Mouse (Mus musculus): Measurements from ENCODE around the gene Ythdf1. TPM values are rescaled to one million over a fixed set of nuclear protein-coding genes. Genes with fewer than 3 reads are reported as not detected.

Gene Ythdf1
- polyA plus RNA-seq, 1 experiment from 2014 or later: 50.7 TPM

DNA sequence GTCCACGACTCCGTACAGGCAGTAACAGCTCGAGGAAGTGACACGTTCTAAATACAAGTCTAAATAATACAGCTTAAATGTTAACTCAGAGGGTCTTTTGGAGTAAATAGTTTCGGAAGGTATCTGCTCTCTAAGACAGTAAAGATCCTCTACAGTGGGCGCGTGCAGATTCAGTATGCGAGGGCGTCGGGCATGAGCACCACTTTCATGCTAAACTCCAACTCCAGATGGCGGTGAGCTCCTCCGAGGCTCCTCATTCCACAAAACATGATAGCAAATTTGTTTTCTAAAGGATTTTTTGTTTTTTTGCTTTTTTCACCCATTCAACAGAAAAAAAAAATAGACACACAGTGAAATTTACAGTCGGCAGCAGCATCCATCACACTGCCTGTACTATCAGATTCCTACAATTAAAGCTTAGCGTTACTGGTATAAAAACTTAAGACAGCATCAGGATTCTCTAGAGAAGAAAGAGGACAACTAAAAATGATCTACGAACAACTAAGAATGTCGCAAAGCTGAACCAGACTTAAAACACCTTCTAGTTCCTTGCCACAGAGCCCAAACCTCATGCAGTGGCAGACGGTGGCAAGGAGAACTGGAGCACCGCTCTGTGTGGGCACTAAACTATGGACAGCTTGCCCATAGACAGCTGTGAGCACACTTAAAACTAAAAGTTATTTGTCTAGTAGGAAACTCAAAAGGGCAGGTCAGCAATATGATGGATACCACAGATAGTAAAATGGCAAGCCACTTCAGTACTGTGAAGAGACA lies 16.1 kb downstream of the Ythdf1 start:
- no peak for ATAC-seq (ENCODE audit: low read depth)
- no peak overlapping the region for H3K4me3 ChIP-seq
- H3K4me1 ChIP-seq (replicated peaks): peaks cover 16% of the 10 kb centered on the region
- H3K27ac ChIP-seq (replicated peaks): no peak overlapping the region
- H3K9ac ChIP-seq: no peak overlapping the region
- H3K36me3 ChIP-seq: peaks cover 34% of the 10 kb centered on the region
- no peaks in the 10 kb centered on the region for H3K9me3 ChIP-seq
- H3K4me2 ChIP-seq: no peak overlapping the region
- WGBS: 91% methylated on average over 18 of the region's 18 CpGs
- H3K27me3 ChIP-seq: no peaks in the 10 kb centered on the region

DNA sequence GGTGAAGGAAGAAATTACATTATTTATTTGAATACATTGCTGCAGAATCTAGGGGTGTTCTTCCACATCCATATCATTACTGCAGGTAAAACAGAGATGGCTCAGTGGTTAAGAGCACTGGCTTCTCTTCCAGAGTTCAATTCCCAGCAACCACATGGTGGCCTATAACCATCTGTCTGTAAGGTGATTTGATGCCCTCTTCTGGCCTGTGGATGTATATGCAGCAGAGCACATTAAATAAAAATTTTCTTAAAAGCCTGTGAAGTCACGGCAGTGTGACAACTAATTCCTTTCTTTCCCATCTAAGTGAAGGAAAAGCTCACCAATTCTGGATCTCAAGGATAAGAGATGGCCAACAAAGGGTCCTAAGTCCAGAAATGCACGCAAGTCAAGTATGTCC lies 18.7 kb downstream of the Ythdf1 start:
- Histone ChIP-seq H3K9me3 (no peaks in the 10 kb centered on the region), H3K4me2 (no peak overlapping the region), H3K27ac (replicated peaks) (no peak overlapping the region), H3K36me3 (peaks cover 19% of the 10 kb centered on the region), H3K4me1 (replicated peaks) (peaks cover 33% of the 10 kb centered on the region), H3K9ac (no peak overlapping the region), H3K4me3 (no peak overlapping the region), H3K27me3 (no peaks in the 10 kb centered on the region)
- WGBS: 39% methylated on average over 2 of the region's 2 CpGs
- ATAC-seq (ENCODE audit: low read depth): no peak

DNA sequence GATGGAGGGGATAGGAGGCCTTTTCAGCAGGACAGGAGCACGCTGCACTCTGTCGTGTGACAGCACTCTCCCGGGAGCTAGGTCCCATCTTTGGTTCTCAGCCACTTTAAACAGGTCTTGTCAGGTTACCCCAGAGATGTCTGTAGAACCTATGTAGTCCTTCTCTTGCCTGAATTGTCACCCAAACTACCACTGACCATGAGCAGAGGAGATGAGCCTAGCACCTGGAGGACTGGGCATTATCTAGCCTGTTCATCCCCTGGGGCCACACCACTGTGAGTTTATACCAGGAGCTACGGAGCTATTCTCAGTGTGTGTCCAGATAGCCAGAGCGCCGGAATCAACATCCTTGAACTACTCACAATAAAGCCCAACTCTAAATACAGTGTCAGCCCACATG lies 22.9 kb downstream of the Ythdf1 start:
- H3K36me3 ChIP-seq: 0 out of 2 replicates have a peak, but pooled peaks cover 7% of the 10 kb centered on the region
- no peak overlapping the region for H3K4me2 ChIP-seq
- peaks cover 47% of the 10 kb centered on the region for H3K4me1 ChIP-seq (replicated peaks)
- no peak overlapping the region for H3K4me3 ChIP-seq
- 0 out of 2 replicates have a peak, but pooled peaks cover 4% of the 10 kb centered on the region for H3K27me3 ChIP-seq
- no peaks in the 10 kb centered on the region for H3K9me3 ChIP-seq
- no peak for ATAC-seq (ENCODE audit: low read depth)
- peak overlapping the region; percentile 99 for H3K27ac ChIP-seq (replicated peaks)
- peak overlapping the region; percentile 8; the same call in 1 of the 2 replicates for H3K9ac ChIP-seq
- 65% methylated on average over 6 of the region's 6 CpGs for WGBS

DNA sequence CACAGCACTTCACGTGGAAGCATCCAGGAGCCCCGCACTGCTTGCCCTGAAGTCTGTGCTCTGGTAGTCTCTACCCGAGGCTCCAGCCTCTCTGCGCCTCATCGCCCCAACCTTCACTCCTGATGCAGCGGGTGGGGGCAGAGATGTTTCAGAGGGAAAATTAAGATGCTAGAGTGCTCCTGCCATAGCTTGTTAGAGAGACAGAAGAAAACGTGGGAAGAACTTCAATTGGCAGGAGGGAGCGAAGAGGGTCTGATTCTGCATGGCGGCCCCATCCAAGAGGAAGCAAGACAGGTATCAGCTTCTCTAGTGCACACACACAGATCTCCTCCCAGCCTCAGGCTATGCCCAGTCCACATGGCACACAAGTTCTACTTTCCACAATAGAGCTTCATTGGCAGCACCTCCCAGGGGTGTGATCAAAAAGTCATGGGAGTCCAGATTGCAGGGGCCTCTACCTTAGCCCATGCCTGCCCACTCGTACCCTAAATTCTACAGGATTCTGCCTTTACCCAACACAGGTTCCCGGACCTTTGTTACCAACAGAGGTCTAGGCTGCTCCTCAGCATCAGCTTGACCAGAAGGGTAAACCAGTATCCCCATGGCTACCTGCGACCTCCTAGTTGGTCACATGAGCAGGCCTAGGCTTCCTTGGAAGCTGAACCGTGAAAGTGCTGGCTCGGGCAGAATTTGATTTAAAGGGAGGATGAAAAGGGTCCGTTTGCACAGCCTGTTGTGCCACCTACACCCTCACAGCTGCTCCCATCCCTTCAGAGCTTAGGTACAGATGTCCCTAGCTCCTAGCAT lies 23.7 kb downstream of the Ythdf1 start:
- Histone ChIP-seq H3K4me3 (no peak overlapping the region), H3K27ac (replicated peaks) (peak overlapping the region; percentile 99), H3K9ac (peak overlapping the region; percentile 100), H3K27me3 (0 out of 2 replicates have a peak, but pooled peaks cover 5% of the 10 kb centered on the region), H3K4me2 (peak overlapping the region; percentile 74), H3K4me1 (replicated peaks) (peaks cover 53% of the 10 kb centered on the region), H3K9me3 (no peaks in the 10 kb centered on the region), H3K36me3 (0 out of 2 replicates have a peak, but pooled peaks cover 7% of the 10 kb centered on the region)
- no peak for ATAC-seq (ENCODE audit: low read depth)
- WGBS: 50% methylated on average over 15 of the region's 15 CpGs

DNA sequence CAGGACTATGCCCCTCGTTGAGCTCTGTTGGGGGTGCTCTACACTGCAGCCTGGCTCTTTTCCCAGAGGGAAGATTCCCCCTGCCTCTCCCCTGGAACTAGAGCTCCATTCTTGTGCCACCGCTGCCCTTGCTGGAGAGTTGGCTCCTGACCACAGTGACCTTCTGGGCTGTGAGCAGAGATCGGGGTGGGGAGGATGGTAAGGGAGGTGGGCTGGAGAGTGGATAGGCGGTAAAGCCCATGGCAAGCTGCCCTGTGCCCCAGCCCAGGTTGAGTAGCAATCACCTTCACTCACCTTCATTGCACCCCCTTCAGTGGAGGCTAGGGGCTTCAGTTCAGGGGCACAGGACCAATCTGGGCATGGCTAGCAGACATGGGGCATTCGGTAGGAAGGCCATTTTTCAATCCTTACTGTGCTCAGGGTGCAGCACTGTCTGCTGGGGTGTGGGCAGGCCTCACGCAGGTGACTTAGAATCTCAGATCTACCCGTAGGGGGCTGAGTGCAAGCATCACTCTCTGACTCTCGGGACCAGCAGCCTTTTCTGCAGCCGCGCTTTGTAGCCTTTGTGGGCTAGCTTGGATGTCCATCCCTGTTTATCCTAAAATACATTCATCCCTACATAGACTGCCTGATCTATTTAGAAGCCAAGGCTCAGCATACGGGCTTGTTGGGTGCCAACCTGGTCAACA lies 24.8 kb downstream of the Ythdf1 start:
- Histone ChIP-seq H3K9me3 (no peaks in the 10 kb centered on the region), H3K4me1 (replicated peaks) (peaks cover 64% of the 10 kb centered on the region), H3K4me2 (peak overlapping the region; percentile 74), H3K9ac (peak overlapping the region; percentile 100), H3K27me3 (peaks cover 14% of the 10 kb centered on the region; the same call in 1 of the 2 replicates), H3K36me3 (0 out of 2 replicates have a peak, but pooled peaks cover 7% of the 10 kb centered on the region), H3K27ac (replicated peaks) (peak overlapping the region; percentile 99), H3K4me3 (peak overlapping the region; percentile 88)
- ATAC-seq (ENCODE audit: low read depth): no peak
- WGBS: 71% methylated on average over 11 of the region's 11 CpGs

DNA sequence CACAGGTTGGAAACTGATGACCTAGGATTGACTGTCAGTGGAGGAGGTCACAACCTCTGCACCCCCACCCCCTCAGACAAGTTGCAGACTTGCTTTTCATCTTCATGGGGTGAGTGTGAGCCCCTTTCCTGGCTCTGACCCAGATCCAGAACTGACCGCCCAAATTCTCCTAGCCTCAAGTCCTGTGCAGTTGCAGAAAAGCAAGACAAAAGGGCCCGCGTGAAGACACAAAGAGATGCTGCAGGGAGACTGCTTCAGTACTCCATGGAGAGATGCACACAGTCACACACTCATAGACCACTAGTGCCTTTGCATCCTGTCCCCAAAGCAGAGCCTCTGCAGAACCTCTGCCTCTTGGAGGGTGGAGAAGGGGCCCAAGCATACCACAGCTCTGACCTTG lies 25.4 kb downstream of the Ythdf1 start:
- Histone ChIP-seq H3K36me3 (0 out of 2 replicates have a peak, but pooled peaks cover 7% of the 10 kb centered on the region), H3K27me3 (peaks cover 19% of the 10 kb centered on the region), H3K27ac (replicated peaks) (peak overlapping the region; percentile 99), H3K4me2 (peak overlapping the region; percentile 74), H3K4me1 (replicated peaks) (peaks cover 70% of the 10 kb centered on the region), H3K9me3 (no peaks in the 10 kb centered on the region), H3K9ac (peak overlapping the region; percentile 100), H3K4me3 (peak overlapping the region; percentile 88)
- no peak for ATAC-seq (ENCODE audit: low read depth)
- WGBS: 60% methylated on average over 3 of the region's 3 CpGs

DNA sequence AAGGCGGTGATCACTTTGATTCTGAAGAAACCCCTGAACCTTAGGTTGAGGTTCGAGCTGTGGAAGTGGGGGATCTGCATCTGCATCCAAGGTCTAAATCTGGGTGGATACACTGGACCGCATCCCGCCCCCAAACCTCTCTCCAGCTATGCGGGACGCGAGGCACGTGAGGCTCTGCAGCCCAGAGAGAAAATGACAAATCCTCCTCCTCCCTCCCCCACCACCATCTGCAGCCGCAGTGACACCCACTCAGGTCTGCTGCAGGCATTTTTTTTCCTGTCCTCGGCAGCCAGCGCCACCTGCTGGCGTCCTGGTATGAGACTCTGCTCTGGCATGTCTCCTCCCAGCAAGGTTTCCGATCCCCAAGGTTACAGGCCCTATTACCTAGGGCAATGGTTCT lies 26.0 kb downstream of the Ythdf1 start:
- Histone ChIP-seq H3K27ac (replicated peaks) (peak overlapping the region; percentile 99), H3K4me1 (replicated peaks) (peaks cover 76% of the 10 kb centered on the region), H3K4me2 (peak overlapping the region; percentile 74), H3K27me3 (peaks cover 25% of the 10 kb centered on the region), H3K9me3 (no peaks in the 10 kb centered on the region), H3K4me3 (peak overlapping the region; percentile 88), H3K36me3 (0 out of 2 replicates have a peak, but pooled peaks cover 7% of the 10 kb centered on the region), H3K9ac (peak overlapping the region; percentile 100)
- ATAC-seq (ENCODE audit: low read depth): peak; percentile 44
- WGBS: 0% methylated on average over 13 of the region's 13 CpGs

DNA sequence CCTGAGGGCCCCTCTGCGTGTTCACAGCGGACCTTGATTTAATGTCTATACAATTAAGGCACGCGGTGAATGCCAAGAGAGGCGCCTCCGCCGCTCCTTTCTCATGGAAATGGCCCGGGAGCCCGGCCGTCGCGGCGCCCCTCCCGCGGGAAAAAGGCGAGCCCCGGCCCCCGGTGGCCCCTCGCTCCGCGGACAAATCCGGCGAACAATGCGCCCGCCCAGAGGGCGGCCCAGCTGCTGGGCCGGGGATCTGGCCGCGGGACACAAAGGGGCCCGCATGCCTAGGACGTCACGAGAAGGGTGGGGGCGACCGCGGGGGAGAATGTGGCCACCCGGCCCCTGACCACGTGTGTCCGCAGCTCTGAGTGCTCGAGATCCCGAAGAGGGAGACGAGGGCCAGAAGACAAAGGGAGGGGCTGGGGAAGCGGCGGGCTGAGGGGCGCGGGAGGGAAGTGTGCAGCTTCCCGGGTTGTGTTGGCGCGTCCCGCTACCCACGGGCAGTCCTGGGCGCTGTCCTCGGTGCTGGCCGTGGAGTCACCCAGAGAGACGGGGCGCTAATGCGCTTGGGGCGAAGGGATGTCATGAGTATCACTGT lies 26.6 kb downstream of the Ythdf1 start:
- ATAC-seq (ENCODE audit: low read depth): peak; percentile 22
- under 1% methylated on average over 57 of the region's 57 CpGs for whole genome bisulfite sequencing
- Histone ChIP-seq H3K27me3 (peaks cover 26% of the 10 kb centered on the region), H3K4me3 (peak overlapping the region; percentile 88), H3K36me3 (0 out of 2 replicates have a peak, but pooled peaks cover 7% of the 10 kb centered on the region), H3K4me2 (peak overlapping the region; percentile 74), H3K9ac (peak overlapping the region; percentile 100), H3K4me1 (replicated peaks) (peaks cover 82% of the 10 kb centered on the region), H3K27ac (replicated peaks) (peak overlapping the region; percentile 99), H3K9me3 (no peaks in the 10 kb centered on the region)

DNA sequence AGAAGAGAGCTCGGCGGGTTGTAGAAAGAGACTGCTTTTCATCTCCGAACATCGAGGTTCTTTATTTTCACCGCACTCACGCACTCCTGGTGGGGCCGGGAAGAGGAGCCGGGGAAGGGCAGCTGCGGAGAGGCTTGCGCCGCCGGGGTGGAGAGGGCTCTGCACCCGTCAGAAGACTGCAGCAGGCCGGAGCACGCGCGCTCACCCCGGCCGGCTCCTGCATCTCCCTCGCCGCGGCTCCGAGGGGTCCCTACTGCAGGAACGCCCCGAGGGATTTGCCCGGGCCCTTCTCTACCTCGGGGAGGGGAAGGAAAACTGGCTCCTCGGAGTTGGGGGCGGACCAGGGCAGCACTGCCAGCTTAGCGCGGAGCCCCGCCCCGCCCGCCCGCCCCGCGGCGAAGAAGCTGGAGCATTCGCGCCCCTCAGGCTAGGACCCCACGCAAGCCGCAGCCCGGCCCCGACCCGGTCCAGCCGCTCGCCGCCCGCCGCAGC lies 27.2 kb downstream of the Ythdf1 start:
- peak; percentile 6 for ATAC-seq (ENCODE audit: low read depth)
- Histone ChIP-seq H3K27ac (replicated peaks) (peak overlapping the region; percentile 99), H3K4me1 (replicated peaks) (peaks cover 85% of the 10 kb centered on the region), H3K9me3 (no peaks in the 10 kb centered on the region), H3K9ac (peak overlapping the region; percentile 100), H3K4me2 (peak overlapping the region; percentile 74), H3K27me3 (peaks cover 26% of the 10 kb centered on the region), H3K36me3 (0 out of 2 replicates have a peak, but pooled peaks cover 7% of the 10 kb centered on the region), H3K4me3 (peak overlapping the region; percentile 88)
- WGBS: under 1% methylated on average over 49 of the region's 50 CpGs

DNA sequence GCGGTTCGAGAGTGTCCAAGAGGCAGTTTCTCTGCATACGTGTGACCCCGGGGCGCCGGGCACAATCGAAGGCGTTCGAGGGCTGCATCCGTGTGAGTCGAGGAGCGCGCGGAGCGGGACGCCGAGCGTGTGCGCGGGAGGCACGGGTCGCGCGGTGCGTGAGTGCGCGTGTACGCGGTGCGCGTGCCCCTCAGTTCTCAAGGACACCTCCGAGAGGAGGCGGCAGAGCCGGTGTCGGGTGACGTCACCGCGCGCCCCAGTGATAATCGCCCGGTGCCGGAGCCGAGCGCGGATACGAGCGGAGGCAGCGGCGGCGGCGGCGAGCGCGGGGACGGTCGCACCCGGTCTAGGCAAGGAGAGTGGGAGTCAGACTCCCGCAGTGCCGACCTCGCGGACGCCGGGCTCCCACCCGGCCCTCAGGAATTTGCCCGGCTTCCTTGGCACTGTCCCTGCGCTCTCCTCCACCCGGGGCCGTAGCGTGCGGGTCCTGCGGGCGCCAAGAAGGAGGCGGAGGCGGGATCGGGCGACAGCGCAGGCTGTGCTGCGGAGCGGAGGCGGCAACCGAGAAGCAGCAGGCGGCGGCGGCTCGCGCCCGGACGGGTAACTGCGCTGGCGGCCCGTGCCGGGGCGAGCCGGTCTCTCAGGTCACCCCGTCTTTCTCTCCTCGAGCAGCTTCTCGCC lies 27.8 kb downstream of the Ythdf1 start:
- Histone ChIP-seq H3K9ac (peak overlapping the region; percentile 100), H3K4me2 (peak overlapping the region; percentile 74), H3K4me1 (replicated peaks) (peaks cover 85% of the 10 kb centered on the region), H3K27ac (replicated peaks) (peak overlapping the region; percentile 99), H3K9me3 (no peaks in the 10 kb centered on the region), H3K36me3 (0 out of 2 replicates have a peak, but pooled peaks cover 7% of the 10 kb centered on the region), H3K27me3 (peaks cover 26% of the 10 kb centered on the region), H3K4me3 (peak overlapping the region; percentile 88)
- WGBS: under 1% methylated on average over 91 of the region's 97 CpGs
- peak; percentile 37 for ATAC-seq (ENCODE audit: low read depth)
